Mouse (Mus musculus): Measurements from ENCODE around the gene Fam102b.

GRCm38 (mm10) chr3:108926308-108926707 is 101.1 kb downstream of the Fam102b start:
- TF ChIP-seq CTCF (IDR thresholded peaks at IDR 0.05; ENCODE audit: control insufficient read depth, insufficient read depth, low read length), result no peak
- TF ChIP-seq POLR2A (IDR thresholded peaks at IDR 0.05; ENCODE audit: borderline replicate concordance, control insufficient read depth, low read depth, low read length), result no peak
